Mouse (Mus musculus): ENCODE data around the gene Nomo1.

GRCm38 (mm10) chr7:46125340-46125739, 91.8 kb downstream of the Nomo1 start:
- no peak for TF ChIP-seq CTCF (IDR thresholded peaks at IDR 0.05; ENCODE audit: low read depth)
- TF ChIP-seq EP300 (IDR thresholded peaks at IDR 0.05; ENCODE audit: low read depth), result no peak

All from liver, postnatal 0 days (tissue).